Mouse (Mus musculus) left cerebral cortex, postnatal 4 days (tissue): Measurements from ENCODE around the gene Gm49322. TPM values are rescaled to one million over a fixed set of nuclear protein-coding genes. Genes with fewer than 3 reads are reported as not detected.
"Not testable (repeated sequence)": the region's sequence is repeated elsewhere in the genome, so short reads cannot be mapped to it uniquely, and the experiment has no call there.

Source experiments
- DNase-seq: peaks from one replicate; pipeline ENCODE4 v3.0.0-alpha.2; 2022
- intact Hi-C: fragments of 180-260 bp; cut with DNase I; formaldehyde crosslinking; loops from one replicate; pipeline ENCODE4 v1.15.1; 2025
- total RNA-seq, 2 experiments: library from RNA; stranded (reverse); gene quantifications; 2 replicates each; pipeline ENCODE4 v1.2.3; 2021

Gene Gm49322
- 1 to 10 TPM; 3.7 to 4.8 TPM for total RNA-seq

DNA sequence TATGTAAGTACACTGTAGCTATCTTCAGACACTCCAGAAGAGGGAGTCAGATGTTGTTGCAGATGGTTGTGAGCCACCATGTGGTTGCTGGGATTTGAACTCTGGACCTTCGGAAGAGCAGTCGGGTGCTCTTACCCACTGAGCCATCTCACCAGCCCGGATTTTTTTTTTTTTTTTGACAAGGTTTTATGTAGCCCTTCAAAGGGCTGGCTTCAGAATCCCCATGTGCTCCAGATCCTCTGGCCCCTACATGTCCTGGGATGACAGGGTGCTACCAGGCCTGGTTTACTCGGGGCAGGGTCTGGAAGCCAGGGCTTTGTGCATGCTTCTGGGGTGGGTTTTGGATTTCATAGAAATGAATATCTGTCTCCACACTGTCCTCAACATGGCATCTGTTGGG is at the start of gene Gm49322:
TSS of gene Gm49322 (plus strand) at position 301 of the 400 bp plus-strand sequence.
- DNase-seq, intact Hi-C loops: not testable (repeated sequence)

DNA sequence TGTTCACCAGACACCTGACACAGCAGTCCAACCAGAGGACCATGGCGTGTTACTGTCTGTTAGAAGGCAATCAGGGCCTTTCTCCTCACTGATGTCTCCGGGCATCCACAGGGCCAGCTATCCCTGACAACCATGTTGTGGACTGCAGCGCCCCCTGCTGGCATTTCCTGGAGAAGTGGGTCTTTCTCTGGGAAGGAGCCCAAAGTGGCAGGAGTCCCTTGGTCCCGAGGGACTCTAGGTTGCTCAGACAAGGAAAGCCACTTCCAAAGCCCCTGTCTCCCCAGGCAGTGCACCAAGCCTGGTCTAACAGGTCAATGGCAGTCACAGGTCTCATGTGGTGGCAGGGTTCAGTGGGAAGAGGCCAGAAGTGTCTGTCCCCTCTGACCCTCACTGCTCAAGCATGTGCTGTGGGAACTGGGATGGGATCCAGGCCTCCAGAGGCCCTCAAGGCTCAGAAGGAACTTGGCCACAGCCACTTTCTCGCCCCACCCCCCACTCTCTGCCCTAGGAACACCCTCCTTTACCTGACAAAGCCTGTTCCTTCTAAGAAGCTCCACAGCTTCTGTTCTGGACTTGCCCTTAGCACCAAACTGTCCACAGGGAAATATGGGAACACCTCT is 48.4 kb upstream of the Gm49322 start:
- intact Hi-C loops: no loop called here

DNA sequence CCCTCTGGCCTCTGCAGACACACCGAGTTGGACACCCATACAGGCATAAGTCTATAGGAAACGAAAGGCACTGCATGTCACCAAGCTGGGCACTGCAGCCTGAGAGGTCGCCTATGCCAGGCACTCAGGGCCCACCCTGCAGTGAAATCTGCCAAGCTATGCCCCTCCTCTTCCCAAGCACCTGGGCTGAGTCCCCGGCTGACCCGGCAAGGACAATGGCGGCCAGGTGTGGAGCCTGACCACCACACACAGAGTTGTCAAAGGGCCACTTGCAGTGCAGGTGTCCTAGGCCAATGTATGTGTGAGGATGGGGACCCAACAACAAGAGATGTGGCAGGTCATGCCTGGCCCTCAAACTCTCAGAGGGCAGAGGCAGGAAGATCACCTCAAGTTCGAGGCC is 46.4 kb upstream of the Gm49322 start:
- intact Hi-C loops: no loop called here
- DNase-seq: no peak

More for the DNA sequence above, 48.4 kb upstream of the Gm49322 start:
- DNase-seq: peak; percentile 87

DNA sequence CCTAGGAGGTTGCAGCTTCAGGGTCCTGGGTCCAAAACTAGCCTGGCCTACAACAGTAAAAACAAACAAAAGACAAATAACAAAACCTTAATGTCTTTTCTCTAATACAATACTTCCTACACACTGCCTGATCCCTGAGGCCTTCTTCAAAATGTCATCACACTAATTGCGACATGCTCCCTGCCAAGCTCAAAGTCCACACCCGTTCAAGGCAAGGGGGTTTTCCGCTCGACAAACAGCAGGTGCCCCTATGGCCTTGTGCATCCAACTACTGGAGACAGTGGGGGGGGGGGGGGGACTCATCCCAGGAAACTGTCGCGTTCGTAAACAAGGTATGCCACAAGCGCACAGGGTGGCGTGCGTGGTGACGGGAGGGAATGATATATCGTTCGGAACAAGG is 45.2 kb upstream of the Gm49322 start:
- no peak for DNase-seq
- intact Hi-C loops: loop anchor here (5.0 kb wide), 1 partner anchor 113 kb away; no protein-coding TSS in a partner anchor

DNA sequence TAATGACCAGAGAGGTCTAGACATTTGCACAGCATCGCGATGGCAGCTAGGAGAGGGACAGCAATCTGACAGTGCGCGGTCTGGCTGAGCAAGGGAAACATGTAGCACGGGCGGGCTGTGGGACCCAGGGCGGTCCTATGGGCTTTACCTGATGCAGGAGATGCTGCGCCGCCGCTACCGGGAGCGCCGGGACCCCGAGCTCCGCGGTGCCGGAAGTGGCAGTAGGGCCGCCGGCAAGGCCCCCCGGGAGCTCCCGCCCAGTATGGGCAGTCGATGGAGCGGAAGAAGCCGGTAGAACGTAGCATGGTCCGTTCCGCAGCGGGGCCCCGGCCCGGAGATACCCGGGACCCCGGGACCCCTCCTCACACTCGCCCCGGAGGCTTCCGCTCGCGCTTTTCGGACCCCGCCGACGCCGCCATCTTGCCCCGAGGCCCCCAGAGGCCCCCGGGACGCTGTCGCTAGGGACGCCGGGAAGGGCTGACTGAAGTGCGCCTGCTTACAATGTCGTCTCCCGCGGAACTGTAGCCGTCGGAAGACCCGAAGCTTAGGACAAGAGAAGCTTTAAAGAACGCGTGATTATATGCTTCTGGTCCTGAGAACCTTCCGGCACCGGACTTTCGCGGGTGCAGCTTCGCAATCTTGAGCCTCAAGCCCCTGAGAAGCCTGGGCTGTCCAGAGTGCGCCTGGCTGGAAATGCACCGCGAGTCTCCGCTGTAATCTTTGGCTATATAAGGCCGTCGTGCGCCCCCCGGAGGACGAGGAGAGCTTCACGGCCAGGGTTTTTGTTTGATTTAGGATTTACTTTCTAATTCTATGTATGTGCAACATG is 44.5 kb upstream of the Gm49322 start, which contains the start of gene Rexo1:
TSS of gene Rexo1 (minus strand) at position 445 of the 829 bp plus-strand sequence.
- DNase-seq: peak; percentile 94
- intact Hi-C loops: loop anchor here (5.0 kb wide), 1 partner anchor 114 kb away; no protein-coding TSS in a partner anchor

DNA sequence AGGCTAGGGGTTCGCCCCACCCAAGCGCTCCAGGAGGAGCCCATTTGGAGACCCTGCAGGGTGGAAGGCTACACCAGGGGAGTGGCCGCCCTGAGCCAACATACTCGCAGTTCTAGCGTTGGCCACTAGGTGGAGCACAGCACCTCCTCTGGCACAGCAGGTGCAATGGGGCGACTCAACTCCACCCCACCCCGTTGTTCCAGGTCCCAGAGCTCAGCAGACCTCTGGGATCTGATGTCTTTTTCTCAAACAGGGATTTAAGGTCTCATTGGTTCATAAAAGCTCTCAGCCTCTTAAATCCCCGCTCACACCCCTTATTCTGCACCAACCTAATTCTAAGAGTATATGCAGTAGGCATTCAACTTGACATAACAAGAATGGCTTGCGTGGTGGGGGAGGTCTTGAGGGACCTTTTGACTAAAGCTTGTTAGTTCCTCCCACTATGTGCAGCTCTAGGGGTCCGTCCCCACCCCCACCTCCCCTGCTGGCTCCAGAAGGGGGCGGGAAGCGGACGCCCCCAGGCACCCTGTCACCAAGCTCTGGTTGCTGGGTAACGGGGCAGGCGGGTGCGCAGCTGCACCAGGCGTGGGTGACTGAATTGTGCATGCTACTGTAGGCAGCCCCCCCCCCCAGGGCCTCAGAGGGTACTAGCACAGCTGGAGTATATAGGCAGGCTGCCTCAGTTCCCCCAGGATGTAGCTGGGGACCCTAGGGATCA is 39.3 kb upstream of the Gm49322 start:
- DNase-seq: peak; percentile 88

DNA sequence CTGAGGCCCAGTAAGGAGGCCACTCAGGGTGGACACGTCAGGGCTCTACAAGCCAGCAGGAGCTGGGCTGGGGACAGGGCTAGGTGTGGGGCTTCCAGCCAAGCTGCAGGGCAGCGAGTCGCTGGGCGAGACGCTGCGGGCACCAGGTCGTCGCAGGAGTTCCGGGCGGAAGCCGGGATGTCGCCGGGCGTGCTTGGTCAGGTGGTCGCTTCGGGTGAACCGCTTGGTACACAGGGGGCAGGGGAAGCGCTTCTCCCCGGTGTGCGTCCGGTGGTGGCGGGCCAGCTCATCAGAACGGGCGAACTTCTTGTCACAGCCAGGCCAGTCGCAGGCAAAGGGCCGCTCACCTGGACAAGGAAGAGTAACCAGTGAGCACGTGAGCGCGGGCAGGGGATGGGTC is 36.9 kb upstream of the Gm49322 start:
- no peak for DNase-seq
- intact Hi-C loops: no loop called here

More for the DNA sequence above, 39.3 kb upstream of the Gm49322 start:
- intact Hi-C loops: no loop called here

DNA sequence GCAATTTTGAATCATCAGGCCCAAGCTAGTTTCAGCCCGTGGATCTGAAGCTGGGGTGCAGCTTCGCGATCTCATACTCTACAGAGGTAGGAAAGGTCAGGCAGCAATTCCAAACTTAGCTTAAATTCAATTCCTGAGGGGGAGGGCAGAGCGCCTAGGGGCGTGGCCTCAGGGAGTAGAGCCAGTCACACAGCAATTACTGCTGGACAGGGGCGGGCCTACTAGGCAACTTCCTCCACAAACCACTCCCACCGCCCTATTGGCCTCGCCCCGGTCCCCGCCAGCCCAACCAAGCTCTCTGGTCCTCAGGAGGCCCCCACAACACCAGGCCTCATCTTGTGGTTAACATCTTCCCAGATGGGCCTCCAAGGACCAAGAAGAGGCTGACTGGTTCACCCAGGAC is 36.2 kb upstream of the Gm49322 start:
- intact Hi-C loops: no loop called here
- no peak for DNase-seq

DNA sequence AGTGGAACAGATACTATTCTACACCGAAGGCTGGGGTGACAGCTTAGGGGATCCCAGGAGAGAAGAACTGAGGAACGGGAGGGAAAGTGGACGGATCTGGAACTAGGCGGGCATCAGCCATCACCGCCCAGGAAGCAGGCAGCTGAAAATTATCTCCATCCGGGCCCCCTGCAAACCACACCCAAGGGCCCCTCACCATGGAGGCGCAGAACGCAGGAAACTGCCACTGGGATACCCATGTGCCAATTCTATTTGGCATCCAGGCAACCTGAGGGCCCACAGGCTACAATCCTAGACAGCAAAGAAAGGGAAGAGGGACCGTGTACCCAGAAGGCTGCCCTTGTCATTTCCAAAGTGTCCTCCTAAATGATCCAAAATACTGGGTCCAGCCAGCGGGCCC is 35.4 kb upstream of the Gm49322 start:
- no peak for DNase-seq
- intact Hi-C loops: no loop called here

DNA sequence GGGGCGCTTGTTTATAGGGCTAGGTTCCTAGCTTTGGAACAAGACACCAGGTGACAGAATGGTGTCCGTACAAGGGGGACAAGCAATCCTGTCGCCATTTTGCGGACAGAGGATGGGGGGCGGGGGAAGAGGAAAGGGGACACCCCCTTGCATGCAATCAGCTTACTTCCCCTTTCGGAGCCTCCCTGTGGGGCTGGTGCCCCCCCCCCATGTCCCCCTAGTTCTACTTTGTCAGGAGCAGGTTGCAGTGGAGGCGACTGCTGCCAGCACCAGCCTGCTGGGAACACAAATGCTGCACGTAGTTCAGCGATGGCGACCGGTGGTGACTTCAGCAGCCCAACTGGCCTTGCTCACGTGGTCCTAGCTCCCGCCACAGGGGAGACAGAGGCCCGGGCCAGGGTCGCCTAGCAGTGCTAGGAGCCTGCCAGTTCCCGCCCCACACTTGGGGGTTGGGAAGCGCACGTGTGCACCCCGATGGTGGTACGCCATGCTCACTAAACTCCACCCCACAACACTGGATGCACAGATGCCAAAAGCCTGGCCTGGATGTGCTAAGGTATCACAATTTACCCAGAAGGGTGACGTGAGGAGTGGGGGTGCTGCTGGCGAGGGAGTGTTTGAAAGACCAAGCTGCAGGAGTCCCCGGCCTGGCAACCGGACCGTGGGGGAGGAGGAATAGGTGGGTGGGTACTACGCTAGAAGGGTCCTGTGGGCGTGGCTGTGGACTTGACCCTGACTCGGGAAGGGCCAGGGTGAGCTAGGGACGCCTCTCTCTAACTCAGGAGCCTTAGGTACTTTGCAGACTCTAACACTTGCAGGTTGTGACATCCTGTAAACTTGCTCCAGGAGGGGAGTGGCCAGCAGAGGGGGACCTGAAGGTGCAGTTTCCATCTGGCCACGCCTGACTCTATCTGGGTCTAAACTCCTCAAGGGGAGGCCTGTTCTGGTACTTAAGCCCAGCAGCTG is 34.7 kb upstream of the Gm49322 start:
- DNase-seq: peak; percentile 82
- intact Hi-C loops: no loop called here

DNA sequence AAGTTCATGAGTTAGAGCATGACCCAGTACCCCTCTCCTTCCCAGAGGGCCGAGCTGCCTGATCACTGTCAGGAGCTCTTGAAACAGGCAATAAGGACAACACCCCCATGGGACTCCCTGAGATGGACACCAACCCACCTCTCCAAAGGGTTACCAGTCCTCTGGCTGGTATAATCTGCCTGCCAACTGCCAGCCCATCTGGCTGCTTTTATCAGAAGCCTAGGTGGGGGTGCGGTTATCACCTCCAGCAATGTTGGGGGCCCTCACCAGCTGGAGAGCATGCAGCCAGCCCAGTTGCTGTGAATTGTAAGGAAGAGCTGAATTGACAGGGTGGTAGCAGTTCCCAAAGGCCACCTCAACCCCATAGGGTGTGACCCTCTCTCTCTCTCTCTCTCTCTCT is 33.3 kb upstream of the Gm49322 start:
- intact Hi-C loops: no loop called here
- no peak for DNase-seq

DNA sequence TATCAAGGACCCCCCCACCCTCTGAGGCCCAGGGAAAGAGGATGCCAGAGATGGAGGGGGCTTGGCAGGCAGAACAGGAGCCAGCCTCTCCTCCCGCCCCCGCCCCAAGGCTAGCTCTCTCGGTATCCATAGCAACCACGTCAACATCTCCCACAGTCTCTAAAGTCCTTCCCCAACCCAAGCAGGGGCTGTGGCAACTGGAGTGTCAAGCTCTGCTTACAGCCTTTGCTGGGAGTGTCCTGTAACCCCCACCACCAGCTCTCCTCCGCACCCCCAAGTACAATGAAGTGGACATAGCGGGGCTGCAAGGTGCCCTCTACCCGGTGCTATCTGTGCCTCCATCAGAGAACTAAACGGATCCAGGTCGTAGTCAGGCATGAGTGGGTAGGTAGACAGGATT is 31.9 kb upstream of the Gm49322 start:
- intact Hi-C loops: no loop called here
- no peak for DNase-seq

DNA sequence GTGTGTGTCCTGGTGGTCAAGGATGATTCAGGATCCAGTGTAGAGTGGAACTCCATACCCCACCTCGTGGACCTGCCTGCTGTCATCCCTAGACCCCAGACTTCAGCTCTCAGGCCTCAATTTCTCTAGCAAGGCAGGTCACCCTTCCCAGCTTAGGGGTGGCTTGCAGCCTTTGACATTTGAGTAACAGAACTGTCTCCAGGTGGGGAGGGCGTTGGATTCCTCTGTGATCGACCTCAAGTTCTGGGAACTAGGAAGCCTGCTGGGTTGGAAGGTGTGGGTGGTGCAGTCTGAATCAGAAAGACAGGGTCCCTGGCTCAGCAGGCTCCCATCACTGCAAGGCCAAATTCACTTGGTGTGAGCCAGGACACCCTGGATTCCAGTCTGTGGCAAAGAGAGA is 30.9 kb upstream of the Gm49322 start:
- no peak for DNase-seq
- intact Hi-C loops: loop anchor here (5.0 kb wide), 1 partner anchor 112 kb away; no protein-coding TSS in a partner anchor

DNA sequence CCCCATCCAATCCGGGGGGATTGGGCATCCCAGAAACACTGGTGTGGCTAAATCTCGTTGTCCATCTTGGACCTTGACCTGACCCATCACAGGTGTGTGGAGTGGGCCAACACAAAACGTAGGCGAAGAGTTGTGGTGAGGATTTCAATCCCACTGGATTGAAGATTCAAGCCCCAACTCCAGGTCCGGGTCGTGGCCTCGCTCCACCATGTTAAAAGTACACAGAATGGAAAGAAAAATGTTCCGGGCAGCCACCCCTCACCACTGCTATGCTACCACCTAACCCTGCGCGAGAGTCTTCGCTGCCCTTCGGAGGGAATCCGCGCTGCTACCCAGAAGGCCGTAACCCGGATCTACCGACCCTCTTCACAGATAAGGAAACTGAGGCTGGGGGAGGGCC is 29.9 kb upstream of the Gm49322 start:
- DNase-seq: no peak
- intact Hi-C loops: loop anchor here (5.0 kb wide), 1 partner anchor 111 kb away; no protein-coding TSS in a partner anchor

DNA sequence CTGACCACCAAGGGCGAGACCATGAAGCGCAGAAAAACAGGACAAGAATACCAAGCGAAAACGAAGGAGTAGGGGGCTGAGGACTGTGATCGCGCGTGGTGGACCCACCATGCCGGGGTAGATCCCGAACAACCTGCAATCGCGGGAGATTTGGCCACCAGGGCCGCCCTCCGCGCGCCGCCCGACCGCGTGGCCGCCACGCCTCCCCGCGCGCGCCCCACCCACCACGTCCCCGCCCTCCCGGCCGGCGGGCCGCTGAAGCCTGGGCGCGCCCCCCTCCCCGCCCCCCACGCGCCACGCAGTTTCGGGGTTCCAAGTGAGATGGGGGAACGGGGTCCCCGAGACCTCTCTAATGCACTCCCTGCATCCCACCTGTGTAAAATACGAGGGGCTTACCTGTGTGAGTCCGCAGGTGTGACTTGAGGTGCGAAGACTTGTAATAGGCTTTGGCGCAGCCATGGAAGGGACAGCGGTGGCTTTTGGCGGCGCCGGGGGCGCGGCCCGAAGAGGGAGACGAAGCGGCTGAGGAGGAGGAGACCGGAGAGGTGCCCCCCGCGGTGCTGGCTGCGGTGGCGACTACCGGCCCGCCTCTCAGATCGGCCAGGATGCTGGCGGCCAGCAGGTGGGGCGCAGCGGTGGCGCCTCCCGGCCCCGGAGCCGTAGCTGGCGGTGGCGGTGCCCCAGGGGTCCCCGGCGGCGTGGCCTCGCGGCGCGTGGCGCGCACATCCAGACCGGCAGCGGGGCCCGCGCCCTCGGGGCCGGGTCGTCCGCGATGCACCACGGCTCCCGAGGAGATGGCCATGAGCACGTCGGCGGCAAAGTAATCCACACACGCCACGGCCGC is 29.2 kb upstream of the Gm49322 start:
- DNase-seq: peak; percentile 65
- intact Hi-C loops: loop anchor here (5.0 kb wide), 1 partner anchor 111 kb away; no protein-coding TSS in a partner anchor

DNA sequence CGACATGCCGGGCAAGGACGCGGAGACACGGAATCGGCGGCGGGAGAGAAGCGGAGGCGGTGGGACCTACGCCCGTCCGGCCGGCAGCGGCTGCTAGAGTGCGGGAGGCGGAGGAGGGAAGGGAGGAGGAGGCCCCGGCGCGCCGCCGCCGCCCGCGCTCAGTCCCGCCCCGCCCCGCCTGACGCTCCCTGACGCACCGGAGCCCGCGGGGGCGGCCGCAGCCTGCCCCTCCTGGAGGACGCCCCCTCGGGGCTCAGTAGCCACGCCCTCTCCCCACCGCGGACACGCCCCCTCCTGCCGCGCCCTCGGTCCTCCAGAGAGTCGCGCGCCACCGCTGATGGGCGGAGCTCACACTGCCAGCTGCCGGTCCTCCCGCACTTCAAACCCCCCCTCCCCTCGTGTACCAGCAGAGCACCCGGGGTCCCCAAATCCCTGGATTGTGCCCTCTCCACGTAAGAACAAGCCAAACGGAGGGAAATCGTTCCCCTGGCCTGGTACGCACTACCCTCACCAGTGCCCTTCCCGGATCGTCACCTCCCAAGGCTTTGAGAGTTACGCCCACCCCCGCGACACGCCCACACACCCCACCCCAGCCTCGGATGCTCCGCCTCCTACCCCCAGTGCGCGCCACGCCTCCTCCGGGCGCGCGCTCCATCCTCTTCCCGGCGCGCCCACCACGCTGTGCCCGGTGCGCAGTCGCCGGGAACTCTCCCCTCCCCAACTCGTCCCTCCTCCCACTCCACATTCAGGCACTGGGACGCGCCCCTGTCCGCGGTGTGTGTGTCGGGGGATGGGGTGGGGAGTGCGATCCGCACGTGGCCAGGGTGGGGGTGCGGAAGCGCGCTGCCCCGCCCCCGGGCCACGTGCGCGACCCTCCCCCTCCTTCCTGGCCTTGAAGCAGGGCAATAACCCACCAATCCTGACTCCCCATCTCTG is 28.4 kb upstream of the Gm49322 start, which contains the start of gene Klf16:
TSS of gene Klf16 (minus strand) at position 127 of the 936 bp plus-strand sequence.
- peak; percentile 96 for DNase-seq
- intact Hi-C loops: loop anchor here (5.0 kb wide), 1 partner anchor 110 kb away; no protein-coding TSS in a partner anchor

DNA sequence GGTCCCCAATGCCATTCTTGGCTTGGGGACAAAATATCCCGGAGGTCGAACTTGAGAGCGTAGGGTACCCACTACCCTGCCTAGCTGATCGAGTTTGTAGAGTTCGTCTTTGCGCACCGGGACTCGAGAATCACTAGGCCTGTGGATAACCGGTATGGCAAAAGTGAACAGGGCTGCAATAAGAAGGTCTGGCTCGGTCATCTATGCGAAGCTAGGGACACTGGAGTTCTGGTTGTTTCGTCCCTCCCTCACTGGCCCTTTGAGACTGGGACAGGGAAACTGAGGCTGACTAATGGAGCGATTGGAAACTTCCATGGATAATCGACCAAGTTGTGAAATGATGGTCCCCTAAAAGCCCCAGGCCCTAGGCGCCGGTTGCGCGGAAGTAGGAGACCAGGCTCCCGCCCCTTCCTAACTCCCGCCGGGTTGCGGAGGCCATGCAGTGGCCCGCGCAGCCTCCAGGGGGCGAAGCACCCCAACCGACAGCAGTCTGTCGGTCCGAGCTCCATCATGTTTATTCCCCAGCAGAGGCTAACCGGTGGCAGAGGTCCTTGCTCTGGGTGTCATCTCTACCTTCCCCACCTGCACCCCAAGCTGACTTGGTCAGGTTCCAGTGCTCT is 27.6 kb upstream of the Gm49322 start:
- DNase-seq: peak; percentile 83
- intact Hi-C loops: loop anchor here (5.0 kb wide), 1 partner anchor 109 kb away; no protein-coding TSS in a partner anchor
